Mouse (Mus musculus) heart, adult 2 months (tissue): ENCODE measurements at regions not wholly inside any gene's neighbourhood (a gene's known extent, or its start where the extent isn't known, plus 50 kb on each side); places are given as distances from the start of the nearest gene placed in this dataset.
A peak's percentile ranks its signal among the peaks of the same experiment; 100 is the strongest.
"Not testable (repeated sequence)": the region's sequence is repeated elsewhere in the genome, so short reads cannot be mapped to it uniquely, and the experiment has no call there.

Source experiments
- DNase-seq, 2 experiments: peaks; one replicate each; pipeline ENCODE4 v3.0.0; 2021
- H3K27ac ChIP-seq: fragments of 200-600 bp; 2 replicates; pipeline ENCODE4 v1.8.1; 2022
- H3K27me3 ChIP-seq: fragments of 200-500 bp; 2 replicates; pipeline ENCODE4 v1.6.1; 2012; ENCODE audit warnings: mild to moderate bottlenecking, low read length, inconsistent platforms, mixed read lengths; ENCODE audit not compliant: control insufficient read depth, insufficient read depth
- H3K36me3 ChIP-seq: fragments of 200-500 bp; 2 replicates; pipeline ENCODE4 v1.6.1; 2012; ENCODE audit warnings: low read length, inconsistent platforms; ENCODE audit not compliant: control insufficient read depth, insufficient read depth
- H3K4me1 ChIP-seq: fragments of 200-500 bp; 2 replicates; pipeline ENCODE4 v1.6.1; 2011; ENCODE audit warnings: low read length; ENCODE audit not compliant: control insufficient read depth, insufficient read depth
- H3K4me3 ChIP-seq: fragments of 200-600 bp; 2 replicates; pipeline ENCODE4 v1.8.1; 2022
- H3K79me2 ChIP-seq: fragments of 200-500 bp; replicated peaks from 2 replicates; pipeline ENCODE4 v1.6.1; 2012; ENCODE audit warnings: mild to moderate bottlenecking, inconsistent platforms, low read length, moderate library complexity, mixed read lengths; ENCODE audit not compliant: control insufficient read depth, insufficient read depth
- H3K9ac ChIP-seq: fragments of 200-500 bp; 2 replicates; pipeline ENCODE4 v1.6.1; 2012; ENCODE audit warnings: low read depth, mild to moderate bottlenecking, control low read depth, inconsistent platforms, low read length, mixed read lengths
- CTCF ChIP-seq: fragments of 200-600 bp; IDR thresholded peaks from 2 replicates; pipeline ENCODE4 v1.8.1; 2022; ENCODE audit warnings: antibody characterized with exemption, mild to moderate bottlenecking, moderate library complexity
- EP300 ChIP-seq: fragments of 200-500 bp; IDR thresholded peaks from 2 replicates; pipeline ENCODE4 v1.6.1; 2011; ENCODE audit warnings: low read depth, low read length, control low read depth; ENCODE audit not compliant: insufficient read depth
- POLR2A ChIP-seq: fragments of 200-500 bp; IDR thresholded peaks from 2 replicates; pipeline ENCODE4 v1.6.1; 2011; ENCODE audit warnings: mild to moderate bottlenecking, low read depth, low read length, control low read depth; ENCODE audit not compliant: insufficient read depth
- whole genome bisulfite sequencing: fragments of 180-500 bp; shearing (Covaris S2); methylation state at CpG from one replicate; pipeline ENCODE4 v1.1.7; 2018; 5-methylcytosine and 5-hydroxymethylcytosine counted together
- intact Hi-C: fragments of 180-260 bp; cut with DNase I; formaldehyde crosslinking; loops from one replicate; pipeline ENCODE4 v1.15.1; 2025

DNA sequence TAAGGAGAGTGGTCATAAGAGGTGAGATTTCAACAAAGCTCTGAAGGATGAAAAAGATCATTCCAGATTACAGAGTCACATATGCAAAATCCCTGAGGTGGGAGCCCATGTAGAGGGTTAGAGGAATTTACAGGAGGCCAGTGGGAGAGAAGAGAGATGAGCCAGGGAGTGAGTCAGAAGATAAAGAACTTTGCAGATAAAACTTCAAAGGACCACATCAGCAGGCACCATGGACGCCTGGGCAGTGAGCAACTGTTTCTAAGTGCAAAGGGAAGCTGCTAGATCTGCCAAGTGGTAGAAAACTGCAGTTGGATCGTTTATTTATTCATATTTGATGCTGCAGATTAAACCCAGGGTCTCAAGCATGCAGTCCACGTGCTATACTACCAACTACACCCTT is 231.3 kb downstream of the Sorl1 start:
- DNase-seq, result no peak
- H3K79me2 ChIP-seq, result no peaks in the 10 kb centered on the region
- H3K36me3 ChIP-seq, result no peaks in the 10 kb centered on the region
- no peak overlapping the region for H3K27ac ChIP-seq
- H3K27me3 ChIP-seq, result no peaks in the 10 kb centered on the region
- no peak overlapping the region for H3K4me3 ChIP-seq
- H3K9ac ChIP-seq, result no peak overlapping the region
- intact Hi-C loops, result no loop called here
- peaks cover 1% of the 10 kb centered on the region; the same call in 1 of the 2 replicates for H3K4me1 ChIP-seq
- WGBS, result 43% methylated on average over 3 of the region's 3 CpGs
- no peak for TF ChIP-seq EP300
- no peak for TF ChIP-seq POLR2A
- TF ChIP-seq CTCF, result no peak

DNA sequence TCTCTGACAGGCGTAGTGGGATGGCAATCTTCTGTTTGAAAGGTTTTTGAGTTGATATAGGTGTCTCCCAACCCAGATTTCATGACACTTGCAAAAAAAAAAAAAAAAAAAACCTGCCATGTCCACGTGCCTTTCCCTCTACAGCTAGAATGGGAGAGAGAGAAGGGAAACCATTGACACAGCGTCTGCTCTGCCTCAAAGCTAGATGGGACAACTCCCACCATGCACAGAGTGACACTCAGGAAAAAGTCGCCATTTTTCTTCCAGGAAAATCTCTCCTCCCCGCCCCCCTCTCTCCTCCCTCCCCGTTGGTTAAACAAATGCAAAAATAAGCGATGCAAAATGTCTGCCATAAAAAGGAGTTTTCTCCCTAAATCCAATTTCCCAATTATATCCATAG is 232.9 kb downstream of the Sorl1 start:
- Histone ChIP-seq H3K79me2 (no peaks in the 10 kb centered on the region), H3K9ac (no peak overlapping the region), H3K36me3 (no peaks in the 10 kb centered on the region), H3K27ac (peak overlapping the region; percentile 68; the same call in 1 of the 2 replicates), H3K4me3 (no peak overlapping the region; the same call in 1 of the 2 replicates), H3K4me1 (peaks cover 1% of the 10 kb centered on the region; the same call in 1 of the 2 replicates), H3K27me3 (no peaks in the 10 kb centered on the region)
- DNase-seq, result no peak
- WGBS, result 64% methylated on average over 7 of the region's 7 CpGs
- no peak for TF ChIP-seq POLR2A
- no peak for TF ChIP-seq EP300
- no peak for TF ChIP-seq CTCF
- intact Hi-C loops, result loop anchor here (2.0 kb wide), 1 partner anchor 60 kb away; no protein-coding TSS in a partner anchor

DNA sequence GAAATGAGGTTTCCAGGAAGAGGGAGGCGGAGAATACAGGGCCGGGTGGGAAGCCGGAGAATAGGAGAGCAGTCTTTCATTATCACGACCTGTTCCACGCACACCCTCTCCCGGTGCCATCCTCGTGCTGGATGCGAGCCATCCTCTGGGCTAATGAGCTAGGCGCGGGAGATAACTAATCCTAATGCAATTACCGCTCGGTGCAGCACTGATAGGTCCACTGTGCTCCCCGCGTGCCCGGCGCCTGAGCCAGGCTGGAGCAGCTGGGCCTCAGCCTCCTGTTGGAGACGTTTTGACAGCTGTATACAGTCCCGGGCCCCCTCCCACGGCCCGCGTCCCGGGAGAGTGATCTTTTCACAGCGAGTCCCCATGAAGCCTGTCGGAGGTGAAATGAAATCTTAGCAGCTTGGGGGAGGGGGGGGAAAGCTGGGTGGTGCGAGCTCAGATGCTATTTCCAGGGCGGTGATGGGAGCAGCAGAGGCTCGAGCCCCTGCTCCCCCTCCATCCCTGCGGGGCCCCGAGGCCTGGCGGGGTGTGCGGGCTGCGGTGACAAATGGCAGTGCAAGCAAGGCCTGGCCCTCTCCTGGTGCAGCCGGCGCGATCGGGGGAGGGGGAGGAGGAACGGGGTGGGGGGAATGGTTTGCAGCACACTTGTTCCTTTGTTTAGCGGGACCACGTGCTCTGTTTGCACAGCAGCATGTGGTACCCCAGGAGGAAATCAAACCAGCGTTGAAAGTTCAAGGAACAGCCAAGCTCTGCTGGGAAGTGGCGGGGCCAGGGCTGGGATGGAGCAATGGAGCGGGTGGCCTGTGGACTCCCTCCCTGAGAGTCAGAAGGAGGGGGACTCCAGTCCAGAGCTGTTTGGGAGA is 233.6 kb downstream of the Sorl1 start:
- H3K9ac ChIP-seq, result peak overlapping the region; percentile 71
- H3K79me2 ChIP-seq, result no peaks in the 10 kb centered on the region
- peak; percentile 77 to 80 for DNase-seq
- H3K4me1 ChIP-seq, result peaks cover 1% of the 10 kb centered on the region; the same call in 1 of the 2 replicates
- intact Hi-C loops, result loop anchor here (2.0 kb wide), 1 partner anchor 60 kb away; no protein-coding TSS in a partner anchor
- peak overlapping the region; percentile 62 for H3K4me3 ChIP-seq
- H3K36me3 ChIP-seq, result no peaks in the 10 kb centered on the region
- WGBS, result 2% methylated on average over 42 of the region's 42 CpGs
- peak; percentile 63 for TF ChIP-seq POLR2A
- TF ChIP-seq EP300, result 0 out of 2 replicates have a peak, but pooled peaks have one; percentile 8
- TF ChIP-seq CTCF, result peak; percentile 21; the same call in 1 of the 2 replicates
- H3K27ac ChIP-seq, result peak overlapping the region; percentile 68
- H3K27me3 ChIP-seq, result no peaks in the 10 kb centered on the region

DNA sequence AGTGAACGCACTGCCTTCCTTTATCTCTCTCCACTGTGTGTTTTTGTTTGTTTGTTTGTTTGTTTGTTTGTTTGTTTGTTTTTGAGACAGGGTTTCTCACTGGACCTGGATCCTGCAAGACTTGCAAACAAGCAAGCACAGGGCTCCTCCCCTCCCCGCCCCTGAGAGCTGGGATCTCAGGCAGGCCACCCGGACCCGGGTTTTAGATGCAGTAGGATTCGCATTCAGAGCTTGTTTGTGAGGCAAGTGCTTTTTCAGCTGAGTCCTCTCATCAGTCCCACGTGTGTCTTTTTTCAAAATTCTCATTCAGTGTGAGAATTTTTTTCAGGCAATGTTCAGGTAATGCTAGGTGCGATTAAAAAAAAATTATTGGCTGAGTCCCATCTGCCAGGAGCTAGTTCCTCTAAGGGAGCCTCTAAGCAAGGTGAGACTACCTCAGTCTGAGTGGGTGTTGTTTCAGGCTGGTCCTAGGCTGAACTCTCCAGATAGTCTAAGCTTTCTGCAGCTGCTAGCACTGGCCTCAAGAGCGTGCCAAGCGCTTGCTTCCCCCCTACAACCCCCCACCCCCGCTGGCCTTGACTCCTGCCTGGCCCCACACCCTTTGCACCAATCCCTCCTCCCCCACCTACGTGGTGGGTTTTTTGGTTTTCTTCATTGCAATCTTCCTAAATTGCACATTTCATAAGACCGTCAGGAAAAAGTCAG is 234.4 kb downstream of the Sorl1 start:
- no peaks in the 10 kb centered on the region for H3K36me3 ChIP-seq
- DNase-seq, result no peak
- TF ChIP-seq CTCF (no peak), POLR2A (no peak), EP300 (no peak)
- H3K27me3 ChIP-seq, result no peaks in the 10 kb centered on the region
- 45% methylated on average over 12 of the region's 12 CpGs for WGBS
- no peaks in the 10 kb centered on the region for H3K79me2 ChIP-seq
- peak overlapping the region; percentile 62 for H3K4me3 ChIP-seq
- H3K9ac ChIP-seq, result 0 out of 2 replicates have a peak overlapping the region, but pooled peaks have one; percentile 5
- peak overlapping the region; percentile 68 for H3K27ac ChIP-seq
- peaks cover 1% of the 10 kb centered on the region; the same call in 1 of the 2 replicates for H3K4me1 ChIP-seq
- intact Hi-C loops, result loop anchor here (2.0 kb wide), 1 partner anchor 61 kb away; no protein-coding TSS in a partner anchor

GRCm38 (mm10) chr9:41888616-41889150 is 235.4 kb downstream of the Sorl1 start:
- WGBS, result 74% methylated on average over 3 of the region's 3 CpGs

GRCm38 (mm10) chr9:41886456-41886855 is 237.6 kb downstream of the Sorl1 start:
- intact Hi-C loops, H3K27me3 ChIP-seq, H3K9ac ChIP-seq, DNase-seq, H3K79me2 ChIP-seq, H3K36me3 ChIP-seq, H3K27ac ChIP-seq, H3K4me3 ChIP-seq, H3K4me1 ChIP-seq: not testable (repeated sequence)
- WGBS, result 90% methylated on average over 13 of the region's 13 CpGs

More at GRCm38 (mm10) chr9:41888616-41889150, 235.4 kb downstream of the Sorl1 start:
- no peak for DNase-seq
- intact Hi-C loops, result no loop called here
- no peak overlapping the region for H3K9ac ChIP-seq
- no peaks in the 10 kb centered on the region for H3K36me3 ChIP-seq
- no peak overlapping the region for H3K27ac ChIP-seq
- H3K4me1 ChIP-seq, result peaks cover 1% of the 10 kb centered on the region; the same call in 1 of the 2 replicates
- no peak overlapping the region for H3K4me3 ChIP-seq
- TF ChIP-seq EP300, result no peak
- TF ChIP-seq POLR2A, result no peak
- H3K27me3 ChIP-seq, result no peaks in the 10 kb centered on the region
- H3K79me2 ChIP-seq, result no peaks in the 10 kb centered on the region
